Mouse (Mus musculus): ENCODE results near the gene Sec11a. TPM values are rescaled to one million over a fixed set of nuclear protein-coding genes. Genes with fewer than 3 reads are reported as not detected.

Sec11a gene
- total RNA-seq, 1 experiment: 171 TPM

DNA sequence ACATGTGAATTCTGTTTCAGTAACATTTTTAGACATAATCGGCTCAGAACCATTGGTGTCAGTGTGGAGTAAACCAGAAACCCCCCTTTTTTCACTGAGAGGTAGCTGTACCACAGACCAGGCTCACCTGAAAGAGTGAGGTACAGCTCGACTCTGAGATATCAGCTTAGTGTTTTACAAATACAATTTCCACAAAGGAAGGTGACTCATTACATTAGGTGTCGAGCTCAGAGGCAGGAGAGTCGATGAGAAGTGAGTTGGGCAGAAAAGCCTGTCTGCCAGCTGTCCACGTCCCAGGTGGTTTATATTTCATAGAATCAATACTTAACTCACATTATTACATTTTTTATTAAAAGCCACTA is 28.0 kb downstream of the Sec11a start:
- H3K4me1 ChIP-seq (ENCODE audit: control insufficient read depth in 2 of 2, insufficient read depth in 2 of 2, low read length in 2 of 2, poor library complexity in 1 of 2): peaks cover 0 to 15% of the 10 kb centered on the region in 2 experiments; a peak in 1 of 4 replicates
- H3K27ac ChIP-seq (ENCODE audit: insufficient read depth, low read depth, low read length, poor library complexity, severe bottlenecking): no peak overlapping the region
- in situ Hi-C loops (cut with MboI; ENCODE audit: low sequenced_read_pairs in 2 of 2, unreplicated experiment in 2 of 2): no loop called here
- H3K9me3 ChIP-seq (ENCODE audit: control insufficient read depth, insufficient read depth, low read depth, low read length): no peaks in the 10 kb centered on the region
- H3K9ac ChIP-seq (ENCODE audit: insufficient read depth, low read depth, low read length, poor library complexity, severe bottlenecking): no peak overlapping the region
- H3K4me3 ChIP-seq (ENCODE audit: insufficient read depth in 1 of 2, low read depth in 1 of 2, low read length in 2 of 2, poor library complexity in 1 of 2, severe bottlenecking in 1 of 2): no peak overlapping the region
- no peak for DNase-seq (ENCODE audit: low read depth, low spot score)
- H3K36me3 ChIP-seq (ENCODE audit: control insufficient read depth, insufficient read depth, low read length, poor library complexity, severe bottlenecking): peaks cover 6% of the 10 kb centered on the region
- TF ChIP-seq MAFK (IDR thresholded peaks at IDR 0.05; ENCODE audit: insufficient read depth, low read depth, low read length): no peak
- TF ChIP-seq HCFC1 (IDR thresholded peaks at IDR 0.05; ENCODE audit: borderline replicate concordance, insufficient read depth, low read length): no peak
- TF ChIP-seq ZNF384 (IDR thresholded peaks at IDR 0.05; ENCODE audit: low read depth, low read length): no peak
- no peak for TF ChIP-seq CHD2 (IDR thresholded peaks at IDR 0.05; ENCODE audit: low read depth, low read length)
- no peak for TF ChIP-seq ZC3H11A (IDR thresholded peaks at IDR 0.05; ENCODE audit: borderline replicate concordance, low read depth, low read length)

DNA sequence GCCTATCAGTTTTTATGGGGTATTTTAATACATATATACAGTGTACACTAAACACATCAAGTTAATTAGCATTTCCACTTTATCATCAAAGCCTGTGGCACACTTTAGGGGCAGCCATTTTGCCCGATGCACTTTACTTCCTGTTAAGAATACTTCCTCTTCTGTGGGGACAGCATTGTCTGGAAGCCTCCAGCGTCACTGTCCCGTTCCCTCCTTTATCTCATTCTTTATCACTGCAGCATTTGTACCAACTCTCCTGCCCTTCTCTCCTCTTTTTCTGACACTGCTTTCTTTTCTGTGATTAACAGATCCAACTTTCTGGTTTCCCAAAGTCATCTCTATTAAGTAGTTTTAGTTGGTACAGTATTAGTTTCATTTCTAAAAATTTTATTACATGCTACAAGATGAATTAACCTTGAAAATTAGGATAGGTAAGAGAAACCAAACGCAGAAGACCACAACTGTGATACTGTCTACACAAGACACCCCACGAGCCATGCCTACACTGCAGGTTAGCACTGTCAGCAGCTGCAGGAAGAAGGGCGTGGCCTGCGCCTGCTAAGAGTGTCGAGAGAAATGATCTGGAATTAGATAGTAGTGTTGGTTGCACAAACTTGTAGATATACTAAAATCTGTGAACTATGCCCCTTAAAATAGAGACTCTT is 28.5 kb downstream of the Sec11a start:
- Histone ChIP-seq H3K4me1 (ENCODE audit: control insufficient read depth in 2 of 2, insufficient read depth in 2 of 2, low read length in 2 of 2, poor library complexity in 1 of 2) (peaks cover under 1 to 15% of the 10 kb centered on the region in 2 experiments; a peak in 2 of 4 replicates), H3K9me3 (ENCODE audit: control insufficient read depth, insufficient read depth, low read depth, low read length) (no peaks in the 10 kb centered on the region), H3K9ac (ENCODE audit: insufficient read depth, low read depth, low read length, poor library complexity, severe bottlenecking) (no peak overlapping the region), H3K27ac (ENCODE audit: insufficient read depth, low read depth, low read length, poor library complexity, severe bottlenecking) (no peak overlapping the region), H3K36me3 (ENCODE audit: control insufficient read depth, insufficient read depth, low read length, poor library complexity, severe bottlenecking) (peaks cover 6% of the 10 kb centered on the region), H3K4me3 (ENCODE audit: insufficient read depth in 1 of 2, low read depth in 1 of 2, low read length in 2 of 2, poor library complexity in 1 of 2, severe bottlenecking in 1 of 2) (no peak overlapping the region)
- TF ChIP-seq HCFC1 (IDR thresholded peaks at IDR 0.05; ENCODE audit: borderline replicate concordance, insufficient read depth, low read length): no peak
- TF ChIP-seq CHD2 (IDR thresholded peaks at IDR 0.05; ENCODE audit: low read depth, low read length): no peak
- no peak for TF ChIP-seq ZC3H11A (IDR thresholded peaks at IDR 0.05; ENCODE audit: borderline replicate concordance, low read depth, low read length)
- TF ChIP-seq ZNF384 (IDR thresholded peaks at IDR 0.05; ENCODE audit: low read depth, low read length): no peak
- no peak for TF ChIP-seq MAFK (IDR thresholded peaks at IDR 0.05; ENCODE audit: insufficient read depth, low read depth, low read length)
- no peak for DNase-seq (ENCODE audit: low read depth, low spot score)
- in situ Hi-C loops (cut with MboI; ENCODE audit: low sequenced_read_pairs in 2 of 2, unreplicated experiment in 2 of 2): no loop called here

DNA sequence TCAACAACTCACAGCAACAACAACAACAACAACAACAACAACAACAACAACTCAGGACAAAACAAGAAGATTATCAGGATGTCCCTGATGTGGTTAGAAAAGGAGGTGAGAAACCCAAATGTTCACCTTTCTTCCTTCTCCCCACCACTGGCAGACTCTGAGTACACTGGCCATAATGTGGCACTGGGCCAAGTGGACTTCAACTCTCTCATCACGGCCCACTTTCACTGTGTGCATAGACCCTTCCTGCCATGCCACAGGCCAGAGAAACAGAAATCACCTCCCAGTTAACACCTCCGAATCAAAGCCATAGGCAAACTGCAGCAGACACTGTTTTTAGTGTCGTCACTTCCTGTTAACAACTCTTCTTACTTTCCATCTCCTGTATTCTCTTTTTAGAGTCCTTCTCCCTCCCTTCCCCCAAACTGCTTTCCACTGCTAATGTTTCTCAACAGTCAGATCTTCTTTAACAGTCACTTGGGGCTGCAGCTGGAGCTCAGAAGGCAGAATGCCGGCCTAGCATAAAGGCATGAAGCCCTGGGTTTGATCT is 29.6 kb downstream of the Sec11a start:
- no peak for DNase-seq (ENCODE audit: low read depth, low spot score)
- peaks cover 2 to 17% of the 10 kb centered on the region in 2 experiments; a peak in 2 of 4 replicates for H3K4me1 ChIP-seq (ENCODE audit: control insufficient read depth in 2 of 2, insufficient read depth in 2 of 2, low read length in 2 of 2, poor library complexity in 1 of 2)
- no peaks in the 10 kb centered on the region for H3K9me3 ChIP-seq (ENCODE audit: control insufficient read depth, insufficient read depth, low read depth, low read length)
- peaks cover 6% of the 10 kb centered on the region for H3K36me3 ChIP-seq (ENCODE audit: control insufficient read depth, insufficient read depth, low read length, poor library complexity, severe bottlenecking)
- in situ Hi-C loops (cut with MboI; ENCODE audit: low sequenced_read_pairs in 2 of 2, unreplicated experiment in 2 of 2): no loop called here
- H3K27ac ChIP-seq (ENCODE audit: insufficient read depth, low read depth, low read length, poor library complexity, severe bottlenecking): no peak overlapping the region
- no peak overlapping the region for H3K9ac ChIP-seq (ENCODE audit: insufficient read depth, low read depth, low read length, poor library complexity, severe bottlenecking)
- H3K4me3 ChIP-seq (ENCODE audit: insufficient read depth in 1 of 2, low read depth in 1 of 2, low read length in 2 of 2, poor library complexity in 1 of 2, severe bottlenecking in 1 of 2): no peak overlapping the region
- TF ChIP-seq ZNF384 (IDR thresholded peaks at IDR 0.05; ENCODE audit: low read depth, low read length): no peak
- no peak for TF ChIP-seq CHD2 (IDR thresholded peaks at IDR 0.05; ENCODE audit: low read depth, low read length)
- no peak for TF ChIP-seq ZC3H11A (IDR thresholded peaks at IDR 0.05; ENCODE audit: borderline replicate concordance, low read depth, low read length)
- no peak for TF ChIP-seq MAFK (IDR thresholded peaks at IDR 0.05; ENCODE audit: insufficient read depth, low read depth, low read length)
- TF ChIP-seq HCFC1 (IDR thresholded peaks at IDR 0.05; ENCODE audit: borderline replicate concordance, insufficient read depth, low read length): no peak

DNA sequence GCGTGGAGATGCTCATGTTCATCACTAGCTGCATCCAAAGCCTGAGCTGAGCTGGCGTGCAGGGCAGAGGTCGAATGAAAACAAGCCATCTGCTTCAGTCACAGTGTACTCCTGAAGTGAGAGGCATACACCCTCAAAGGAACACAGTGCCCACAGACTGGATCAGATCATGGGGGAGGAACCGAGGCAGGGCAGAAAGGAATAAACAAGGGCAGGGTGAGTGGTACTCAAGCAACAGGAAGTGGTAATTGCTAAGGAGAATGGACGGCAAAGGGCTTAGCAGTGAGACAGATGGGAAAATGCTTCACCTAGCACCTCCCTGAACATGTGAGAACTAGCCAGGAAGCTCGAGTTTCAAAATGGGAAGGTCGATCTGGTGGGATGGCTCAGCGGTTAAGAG is 35.1 kb downstream of the Sec11a start:
- TF ChIP-seq HCFC1 (IDR thresholded peaks at IDR 0.05; ENCODE audit: borderline replicate concordance, insufficient read depth, low read length) (no peak), ZC3H11A (IDR thresholded peaks at IDR 0.05; ENCODE audit: borderline replicate concordance, low read depth, low read length) (no peak), ZNF384 (IDR thresholded peaks at IDR 0.05; ENCODE audit: low read depth, low read length) (no peak), MAFK (IDR thresholded peaks at IDR 0.05; ENCODE audit: insufficient read depth, low read depth, low read length) (no peak), CHD2 (IDR thresholded peaks at IDR 0.05; ENCODE audit: low read depth, low read length) (no peak)
- Histone ChIP-seq H3K36me3 (ENCODE audit: control insufficient read depth, insufficient read depth, low read length, poor library complexity, severe bottlenecking) (peaks cover 10% of the 10 kb centered on the region), H3K27ac (ENCODE audit: insufficient read depth, low read depth, low read length, poor library complexity, severe bottlenecking) (0 out of 2 replicates have a peak overlapping the region, but pooled peaks have one; percentile 1), H3K9me3 (ENCODE audit: control insufficient read depth, insufficient read depth, low read depth, low read length) (no peaks in the 10 kb centered on the region), H3K4me1 (ENCODE audit: control insufficient read depth in 2 of 2, insufficient read depth in 2 of 2, low read length in 2 of 2, poor library complexity in 1 of 2) (peaks cover 4 to 16% of the 10 kb centered on the region in 2 experiments; a peak in 2 of 4 replicates), H3K4me3 (ENCODE audit: insufficient read depth in 1 of 2, low read depth in 1 of 2, low read length in 2 of 2, poor library complexity in 1 of 2, severe bottlenecking in 1 of 2) (no peak overlapping the region), H3K9ac (ENCODE audit: insufficient read depth, low read depth, low read length, poor library complexity, severe bottlenecking) (no peak overlapping the region)
- in situ Hi-C loops (cut with MboI; ENCODE audit: low sequenced_read_pairs in 2 of 2, unreplicated experiment in 2 of 2): no loop called here
- DNase-seq (ENCODE audit: low read depth, low spot score): no peak
